Mouse (Mus musculus): Measurements from ENCODE around the gene Col2a1. TPM values are rescaled to one million over a fixed set of nuclear protein-coding genes. Genes with fewer than 3 reads are reported as not detected.

Col2a1 gene
- polyA plus RNA-seq, 1 experiment: 0.51 TPM

DNA sequence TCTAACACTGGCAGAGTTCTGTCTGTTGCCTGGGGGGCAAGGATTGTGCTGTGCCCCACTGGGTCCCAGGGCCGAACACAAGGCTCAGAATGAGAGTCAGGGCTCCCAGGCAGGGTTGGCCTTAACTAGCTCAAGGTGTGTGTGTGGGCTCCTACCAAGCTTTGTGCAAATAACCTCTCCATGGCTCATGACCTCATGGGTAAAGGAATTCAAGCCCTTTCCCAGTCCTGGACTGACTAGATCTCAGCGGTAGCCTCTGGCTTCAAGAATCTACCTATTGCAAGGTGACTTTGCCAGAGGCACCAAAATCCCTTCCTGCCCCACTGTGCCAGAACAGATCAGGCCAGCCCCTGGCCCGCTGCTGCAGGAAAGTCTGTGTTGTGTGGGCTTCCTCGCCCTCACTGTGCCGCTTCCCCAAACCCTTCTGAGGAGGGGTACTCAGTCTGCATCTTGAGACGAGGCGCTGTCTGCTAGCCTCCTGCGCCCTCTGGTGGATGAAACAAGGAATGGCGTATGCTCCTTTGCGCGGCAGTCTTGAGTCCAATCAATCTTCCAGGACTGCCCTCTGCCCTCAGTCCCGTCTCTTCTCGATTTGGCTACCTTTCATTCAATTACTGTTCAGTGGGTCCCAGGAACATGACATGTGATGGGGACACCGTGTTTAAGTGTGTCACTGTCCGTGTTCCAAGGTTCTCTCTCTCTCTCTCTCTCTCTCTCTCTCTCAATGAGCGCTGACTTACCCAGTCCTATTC, 52.2 kb downstream of the Col2a1 start:
- TF ChIP-seq POLR2A (IDR thresholded peaks at IDR 0.05; ENCODE audit: borderline replicate concordance, extremely low read depth, low read depth, low read length) (no peak), CTCF (IDR thresholded peaks at IDR 0.05; ENCODE audit: insufficient read depth, low read length) (peak; percentile 98)
- peak; percentile 61 for DNase-seq
- H3K4me1 ChIP-seq (ENCODE audit: control insufficient read depth, insufficient read depth, low read length): no peaks in the 10 kb centered on the region
- no peak overlapping the region for H3K4me3 ChIP-seq (replicated peaks; ENCODE audit: extremely low read depth, low read depth, low read length)
- 14% methylated on average over 16 of the region's 16 CpGs for WGBS

DNA sequence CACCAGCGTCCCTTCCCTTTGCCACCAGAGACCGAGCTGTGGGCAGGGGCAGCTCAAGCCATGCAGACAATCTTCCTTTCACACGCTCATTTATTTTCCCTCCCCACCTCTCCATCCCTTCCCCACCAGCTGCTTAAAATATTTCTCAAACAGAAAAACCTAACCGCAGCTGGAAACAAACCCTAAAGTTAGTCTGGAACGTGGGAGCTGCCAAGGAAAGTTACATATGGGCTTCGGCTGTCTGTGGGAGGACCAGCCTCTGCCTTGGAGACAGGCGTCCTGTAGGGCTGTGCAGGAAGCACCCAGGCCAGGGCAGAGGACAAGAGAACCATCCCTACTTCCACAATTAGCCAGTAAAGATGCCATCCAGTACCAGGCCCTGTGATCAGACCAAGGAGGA, 54.3 kb downstream of the Col2a1 start:
- 60% methylated on average over 7 of the region's 7 CpGs for WGBS
- TF ChIP-seq CTCF (IDR thresholded peaks at IDR 0.05; ENCODE audit: insufficient read depth, low read length) (no peak), POLR2A (IDR thresholded peaks at IDR 0.05; ENCODE audit: borderline replicate concordance, extremely low read depth, low read depth, low read length) (no peak)
- DNase-seq: no peak
- Histone ChIP-seq H3K4me3 (replicated peaks; ENCODE audit: extremely low read depth, low read depth, low read length) (no peak overlapping the region), H3K4me1 (ENCODE audit: control insufficient read depth, insufficient read depth, low read length) (no peaks in the 10 kb centered on the region)

DNA sequence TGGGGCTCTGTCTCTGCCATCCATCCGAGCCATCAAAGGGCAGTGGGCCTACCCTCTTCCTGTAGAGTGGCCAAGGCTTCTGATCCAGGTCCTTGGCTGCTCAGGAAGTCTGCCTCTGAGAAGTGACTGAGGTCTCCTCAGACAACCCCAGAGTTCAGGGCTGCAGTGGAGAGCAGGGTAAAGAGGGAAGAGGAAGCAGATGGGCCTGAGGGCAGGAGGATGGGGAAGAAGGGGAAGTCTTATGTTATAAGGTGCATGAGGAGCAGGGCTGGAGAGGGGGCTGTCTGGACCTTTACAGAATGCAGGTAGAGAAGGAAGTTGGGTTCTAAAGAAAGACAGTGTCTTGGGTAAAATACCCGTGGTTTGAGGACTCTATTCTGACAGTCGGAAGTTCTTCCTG, 54.8 kb downstream of the Col2a1 start:
- TF ChIP-seq CTCF (IDR thresholded peaks at IDR 0.05; ENCODE audit: insufficient read depth, low read length) (no peak), POLR2A (IDR thresholded peaks at IDR 0.05; ENCODE audit: borderline replicate concordance, extremely low read depth, low read depth, low read length) (no peak)
- H3K4me3 ChIP-seq (replicated peaks; ENCODE audit: extremely low read depth, low read depth, low read length): no peak overlapping the region
- 65% methylated on average over 3 of the region's 3 CpGs for WGBS
- H3K4me1 ChIP-seq (ENCODE audit: control insufficient read depth, insufficient read depth, low read length): no peaks in the 10 kb centered on the region
- no peak for DNase-seq

DNA sequence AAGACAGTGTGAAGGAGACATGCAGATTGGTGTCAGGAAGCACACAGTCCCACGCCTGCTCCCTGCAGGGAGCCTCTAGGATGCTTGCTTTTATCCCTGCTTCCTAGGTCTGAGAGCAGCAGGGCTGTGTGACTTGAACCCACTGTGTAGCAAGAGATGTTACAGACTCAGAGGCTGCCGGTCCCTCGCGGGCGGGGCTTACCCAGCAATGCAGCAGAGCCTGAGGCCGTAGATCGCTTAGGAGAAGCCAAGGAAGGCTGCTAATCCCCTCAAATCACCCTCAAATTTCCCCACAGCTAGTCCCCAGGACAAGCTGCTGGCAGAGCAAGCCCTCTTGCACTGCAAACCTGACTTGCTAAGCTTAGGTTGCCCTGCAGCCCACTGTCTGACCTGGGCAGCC, 55.8 kb downstream of the Col2a1 start:
- Histone ChIP-seq H3K4me1 (ENCODE audit: control insufficient read depth, insufficient read depth, low read length) (no peaks in the 10 kb centered on the region), H3K4me3 (replicated peaks; ENCODE audit: extremely low read depth, low read depth, low read length) (no peak overlapping the region)
- TF ChIP-seq CTCF (IDR thresholded peaks at IDR 0.05; ENCODE audit: insufficient read depth, low read length) (no peak), POLR2A (IDR thresholded peaks at IDR 0.05; ENCODE audit: borderline replicate concordance, extremely low read depth, low read depth, low read length) (no peak)
- no peak for DNase-seq
- 47% methylated on average over 7 of the region's 7 CpGs for WGBS

DNA sequence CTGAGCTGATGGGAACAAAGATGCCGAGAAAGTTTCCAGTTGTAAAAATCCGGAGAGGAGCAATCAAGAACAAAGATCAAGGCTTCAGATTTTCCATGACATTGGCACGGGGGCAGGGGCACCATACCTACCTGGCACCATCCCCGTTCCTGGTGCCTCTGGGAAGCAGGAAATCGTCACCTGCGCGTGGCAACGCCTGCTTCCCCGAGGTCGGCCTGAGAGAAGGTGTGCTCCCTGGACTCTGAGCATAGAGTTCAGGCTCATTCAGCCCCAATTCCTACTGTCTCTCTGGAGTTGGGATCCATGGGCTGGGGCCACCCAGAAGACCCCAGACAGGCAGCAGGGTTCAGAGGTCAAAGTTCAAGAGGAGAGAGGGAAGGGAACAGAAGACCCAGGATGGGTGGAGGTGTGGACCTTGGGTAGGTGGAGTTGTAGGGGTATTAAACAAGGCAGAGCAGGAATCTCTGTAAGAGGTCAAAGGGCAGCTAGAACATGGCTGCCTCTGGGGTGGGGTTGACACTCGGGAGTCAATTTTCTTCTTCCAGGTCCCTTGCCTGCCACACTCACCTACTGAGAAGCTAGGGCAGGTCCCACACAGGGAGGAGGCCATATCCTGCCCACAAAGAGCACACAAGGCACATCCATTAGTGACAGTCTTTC, 58.7 kb downstream of the Col2a1 start:
- H3K4me1 ChIP-seq (ENCODE audit: control insufficient read depth, insufficient read depth, low read length): no peaks in the 10 kb centered on the region
- H3K4me3 ChIP-seq (replicated peaks; ENCODE audit: extremely low read depth, low read depth, low read length): no peak overlapping the region
- DNase-seq: no peak
- TF ChIP-seq POLR2A (IDR thresholded peaks at IDR 0.05; ENCODE audit: borderline replicate concordance, extremely low read depth, low read depth, low read length) (no peak), CTCF (IDR thresholded peaks at IDR 0.05; ENCODE audit: insufficient read depth, low read length) (no peak)
- 69% methylated on average over 11 of the region's 11 CpGs for WGBS

DNA sequence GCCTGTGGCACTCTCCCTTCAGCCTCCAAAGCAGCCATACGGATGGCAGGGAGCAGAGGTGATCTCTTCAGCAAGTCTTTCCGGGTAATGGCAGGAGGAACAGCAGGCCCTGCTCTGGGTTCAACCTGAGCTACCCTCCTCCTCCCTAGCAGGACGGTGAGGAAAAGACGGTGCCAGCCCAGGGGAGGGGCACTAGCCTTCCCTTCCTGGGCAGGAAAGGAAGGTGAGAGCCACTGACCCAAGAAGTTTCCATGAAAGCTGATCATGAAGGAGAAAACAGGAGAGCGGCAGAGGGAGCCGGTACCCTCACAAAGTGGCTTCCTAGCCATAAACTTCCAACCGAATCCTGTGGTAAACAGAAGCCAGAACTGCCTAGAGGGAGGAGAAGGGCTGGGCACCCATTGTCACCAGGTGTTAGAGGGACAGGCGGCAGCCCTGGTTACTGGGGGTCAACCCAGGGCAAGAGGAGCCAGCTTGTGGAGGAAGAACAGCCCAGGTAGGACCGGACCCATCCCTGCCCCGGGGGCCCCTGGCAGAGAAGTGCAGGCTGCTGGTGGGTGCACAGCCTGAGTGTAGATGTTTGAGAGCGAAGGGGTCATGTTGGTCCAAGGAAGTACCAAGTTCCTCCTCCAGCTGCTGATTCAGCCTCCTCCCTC, 59.4 kb downstream of the Col2a1 start:
- DNase-seq: no peak
- WGBS: 64% methylated on average over 11 of the region's 11 CpGs
- no peak overlapping the region for H3K4me3 ChIP-seq (replicated peaks; ENCODE audit: extremely low read depth, low read depth, low read length)
- TF ChIP-seq CTCF (IDR thresholded peaks at IDR 0.05; ENCODE audit: insufficient read depth, low read length) (no peak), POLR2A (IDR thresholded peaks at IDR 0.05; ENCODE audit: borderline replicate concordance, extremely low read depth, low read depth, low read length) (no peak)
- no peaks in the 10 kb centered on the region for H3K4me1 ChIP-seq (ENCODE audit: control insufficient read depth, insufficient read depth, low read length)

DNA sequence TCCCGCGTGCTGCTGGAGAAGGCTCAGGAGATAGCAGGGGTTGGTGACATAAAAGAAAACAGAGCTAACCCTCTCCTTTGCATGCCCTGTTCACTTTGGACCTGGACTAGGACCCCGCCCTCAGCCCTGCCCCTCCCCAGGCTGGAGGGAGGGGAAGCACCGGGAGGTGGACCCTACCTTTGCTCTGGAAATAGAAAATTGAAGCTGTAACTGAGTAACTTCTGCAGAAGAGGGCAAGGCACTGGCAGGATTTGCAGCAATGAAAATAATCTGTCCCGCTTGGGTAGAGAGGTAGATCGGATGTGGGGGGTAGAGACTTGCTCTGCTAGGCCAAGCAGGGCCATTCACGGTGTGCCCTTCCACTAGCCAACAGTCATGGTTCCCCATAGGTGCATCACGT, 61.1 kb downstream of the Col2a1 start:
- TF ChIP-seq POLR2A (IDR thresholded peaks at IDR 0.05; ENCODE audit: borderline replicate concordance, extremely low read depth, low read depth, low read length) (no peak), CTCF (IDR thresholded peaks at IDR 0.05; ENCODE audit: insufficient read depth, low read length) (no peak)
- no peaks in the 10 kb centered on the region for H3K4me1 ChIP-seq (ENCODE audit: control insufficient read depth, insufficient read depth, low read length)
- DNase-seq: no peak
- WGBS: 88% methylated on average over 8 of the region's 8 CpGs
- no peak overlapping the region for H3K4me3 ChIP-seq (replicated peaks; ENCODE audit: extremely low read depth, low read depth, low read length)

DNA sequence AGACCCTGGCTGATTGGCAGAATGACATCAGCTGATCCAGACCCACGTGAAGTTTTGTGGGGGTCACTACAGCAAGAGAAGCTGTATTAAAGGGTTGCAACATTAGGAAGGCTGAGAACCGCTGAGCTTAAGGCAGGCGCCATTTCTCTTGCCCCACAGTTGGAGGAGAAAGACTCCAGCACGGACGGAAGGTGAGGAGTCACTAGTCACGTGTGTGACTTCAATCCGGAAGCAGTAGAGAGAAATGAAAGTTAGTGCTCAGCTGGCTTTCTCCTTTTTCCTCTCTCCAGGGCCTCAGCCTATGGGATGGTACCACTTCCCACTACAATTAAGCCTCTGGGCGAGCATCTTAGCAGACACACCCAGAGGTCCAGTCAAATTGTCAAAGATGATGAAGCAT, 62.0 kb downstream of the Col2a1 start:
- WGBS: 75% methylated on average over 8 of the region's 8 CpGs
- H3K4me3 ChIP-seq (replicated peaks; ENCODE audit: extremely low read depth, low read depth, low read length): no peak overlapping the region
- H3K4me1 ChIP-seq (ENCODE audit: control insufficient read depth, insufficient read depth, low read length): no peaks in the 10 kb centered on the region
- DNase-seq: no peak
- no peak for TF ChIP-seq CTCF (IDR thresholded peaks at IDR 0.05; ENCODE audit: insufficient read depth, low read length)
- no peak for TF ChIP-seq POLR2A (IDR thresholded peaks at IDR 0.05; ENCODE audit: borderline replicate concordance, extremely low read depth, low read depth, low read length)

DNA sequence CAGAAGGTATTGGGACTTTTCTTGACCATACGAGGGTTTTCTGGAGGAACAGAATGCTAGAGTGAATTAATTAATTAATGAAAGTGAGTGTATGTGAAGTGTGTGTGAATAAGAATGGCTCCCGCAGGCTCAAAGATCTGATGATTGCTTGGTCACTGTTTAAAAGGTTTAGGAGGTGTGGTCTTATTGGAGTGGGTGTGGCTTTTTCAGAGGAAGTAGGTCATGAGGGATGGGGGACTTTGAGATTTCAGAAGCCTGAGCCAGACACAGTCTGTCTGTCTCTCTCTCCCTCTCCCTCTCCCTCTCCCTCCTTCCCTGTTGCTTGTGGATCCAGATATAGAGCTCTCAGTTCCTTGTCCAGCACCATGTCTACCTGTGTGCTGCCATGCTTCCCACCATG, 63.2 kb downstream of the Col2a1 start:
- WGBS: 88% methylated on average over 2 of the region's 2 CpGs
- no peaks in the 10 kb centered on the region for H3K4me1 ChIP-seq (ENCODE audit: control insufficient read depth, insufficient read depth, low read length)
- no peak for TF ChIP-seq POLR2A (IDR thresholded peaks at IDR 0.05; ENCODE audit: borderline replicate concordance, extremely low read depth, low read depth, low read length)
- TF ChIP-seq CTCF (IDR thresholded peaks at IDR 0.05; ENCODE audit: insufficient read depth, low read length): no peak
- no peak overlapping the region for H3K4me3 ChIP-seq (replicated peaks; ENCODE audit: extremely low read depth, low read depth, low read length)
- no peak for DNase-seq
